Mouse (Mus musculus) activated CD4-positive, CD25-positive, alpha-beta regulatory T cell, adult 9 weeks (primary cell): ENCODE results near the gene Tprg. TPM values are rescaled to one million over a fixed set of nuclear protein-coding genes. Genes with fewer than 3 reads are reported as not detected.

Source experiments
- polyA plus RNA-seq: library from polyadenylated mRNA; unstranded; fragments of 100-300 nt; shearing (Covaris generic); gene quantifications from one replicate; pipeline ENCODE4 v1.2.1, GENCODE M21; 2017

The Tprg gene
- not detected for polyA plus RNA-seq

GRCm38 (mm10) chr16:25286517-25286916 lies at the start of gene Tprg:
Gene Tprg (plus strand): TSS chr16:25286817.

